Mouse (Mus musculus) megakaryocyte-erythroid progenitor cell, adult 5 weeks (primary cell): ENCODE measurements around the gene Lrrc56. TPM values are rescaled to one million over a fixed set of nuclear protein-coding genes. Genes with fewer than 3 reads are reported as not detected.

ENCODE experiments used
- polyA plus RNA-seq: library from polyadenylated mRNA; stranded (reverse); fragments of >175 nt; gene quantifications from 2 replicates; pipeline ENCODE4 v1.2.3, GENCODE M21; 2012

Lrrc56 gene
- 6.8 and 8.0 TPM in 2 replicates for polyA plus RNA-seq

DNA sequence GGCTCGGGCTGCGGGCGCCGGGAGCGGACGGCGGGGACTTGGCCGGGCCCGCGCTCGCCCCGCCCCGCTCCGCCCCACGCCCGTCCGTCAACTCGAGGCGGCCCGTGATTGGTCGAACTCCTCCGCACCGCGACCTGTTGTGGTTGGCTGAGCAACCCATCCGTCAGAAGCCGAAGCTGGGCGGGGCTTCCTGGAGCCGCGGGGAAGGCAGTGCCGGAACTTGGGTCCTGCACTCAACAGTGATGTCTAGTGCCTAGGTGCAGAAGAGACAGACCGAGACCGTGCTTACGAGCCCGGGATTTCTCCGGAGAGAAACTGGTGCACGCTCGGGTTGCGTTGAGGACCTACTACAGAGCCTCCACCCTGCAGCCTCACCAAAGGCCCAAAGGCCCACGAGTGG is at the start of gene Lrrc56, which contains the start of gene Hras:
Gene Lrrc56 (plus strand): TSS at position 210 of the 400 bp plus-strand sequence.
Gene Hras (minus strand): TSS at position 58 of the 400 bp plus-strand sequence.

DNA sequence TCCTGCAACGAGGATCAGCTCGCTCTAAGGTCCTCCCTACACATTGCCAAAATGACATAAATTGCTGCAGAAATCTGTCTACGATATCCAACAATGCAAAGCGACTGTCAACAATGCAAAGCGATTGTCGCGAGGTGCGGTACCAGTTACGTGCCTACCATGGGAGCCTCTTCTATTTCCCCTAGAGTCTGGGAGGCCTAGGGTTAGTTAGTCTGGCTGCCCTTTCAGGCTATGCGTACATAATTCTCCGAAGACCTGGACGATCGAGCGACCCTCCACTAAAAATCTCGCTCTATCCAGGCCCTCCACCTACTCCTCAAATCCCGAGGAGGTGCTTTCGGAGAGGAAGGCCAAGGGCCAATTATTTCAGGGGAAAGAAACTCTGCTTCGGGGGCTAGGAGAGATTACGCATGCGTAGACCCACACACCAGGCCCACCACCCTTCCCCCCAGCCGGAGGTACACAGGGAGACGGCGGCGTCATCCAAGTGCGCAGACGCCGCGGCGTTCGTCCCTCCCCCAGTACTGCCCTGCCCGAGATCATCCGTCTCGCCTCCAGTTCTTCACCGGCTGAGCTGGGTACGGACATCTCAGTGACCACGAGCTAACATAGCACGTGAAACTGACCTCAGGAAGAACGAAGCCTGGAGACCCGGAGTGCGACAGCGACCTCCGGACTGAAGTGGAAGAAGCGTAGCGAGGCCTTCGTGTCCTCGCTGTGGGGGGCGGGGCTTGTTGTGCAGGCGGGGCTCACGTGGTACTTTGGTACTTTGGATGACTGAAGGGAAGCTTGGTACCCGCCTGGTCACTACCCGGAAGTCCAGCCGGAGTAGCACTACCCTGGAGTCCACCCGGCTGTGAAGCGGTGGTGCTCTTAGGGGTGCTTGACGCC is 21.6 kb upstream of the Lrrc56 start, which contains the start of gene Rnh1:
Gene Rnh1 (minus strand): TSS at position 742 of the 891 bp plus-strand sequence.

DNA sequence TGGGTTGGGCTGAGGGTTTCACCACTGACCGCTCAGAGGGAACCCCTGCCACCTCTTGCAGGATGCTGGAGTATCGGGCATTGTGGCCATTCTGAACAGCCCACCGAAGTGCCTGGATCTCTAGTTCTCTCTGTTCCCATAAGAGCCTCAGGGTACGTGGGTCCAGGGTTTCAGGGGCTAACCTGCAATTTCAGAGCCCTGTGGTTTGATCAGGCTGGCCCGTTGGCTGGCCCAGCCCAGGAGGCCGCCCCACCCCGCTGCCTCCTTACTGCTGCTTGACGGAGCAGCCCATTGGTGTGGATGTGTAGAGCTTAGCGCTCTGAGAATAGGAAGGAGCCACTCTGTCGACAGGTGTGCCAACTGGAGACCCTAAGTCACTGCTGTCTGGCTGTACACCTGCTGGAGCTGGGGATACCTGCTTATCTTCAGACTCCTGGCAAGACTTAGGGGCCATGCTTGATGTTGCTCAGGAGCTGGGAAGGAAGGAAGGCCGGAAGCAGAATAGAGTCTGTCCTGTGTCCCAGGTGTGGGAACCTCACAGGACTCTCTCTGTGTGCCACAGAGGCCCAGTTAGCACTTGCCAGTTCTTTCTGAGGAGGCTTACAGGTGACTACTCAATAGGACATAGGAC is 19.8 kb downstream of the Lrrc56 start, which contains the start of gene Lmntd2:
Gene Lmntd2 (minus strand): TSS at position 476 of the 631 bp plus-strand sequence.

DNA sequence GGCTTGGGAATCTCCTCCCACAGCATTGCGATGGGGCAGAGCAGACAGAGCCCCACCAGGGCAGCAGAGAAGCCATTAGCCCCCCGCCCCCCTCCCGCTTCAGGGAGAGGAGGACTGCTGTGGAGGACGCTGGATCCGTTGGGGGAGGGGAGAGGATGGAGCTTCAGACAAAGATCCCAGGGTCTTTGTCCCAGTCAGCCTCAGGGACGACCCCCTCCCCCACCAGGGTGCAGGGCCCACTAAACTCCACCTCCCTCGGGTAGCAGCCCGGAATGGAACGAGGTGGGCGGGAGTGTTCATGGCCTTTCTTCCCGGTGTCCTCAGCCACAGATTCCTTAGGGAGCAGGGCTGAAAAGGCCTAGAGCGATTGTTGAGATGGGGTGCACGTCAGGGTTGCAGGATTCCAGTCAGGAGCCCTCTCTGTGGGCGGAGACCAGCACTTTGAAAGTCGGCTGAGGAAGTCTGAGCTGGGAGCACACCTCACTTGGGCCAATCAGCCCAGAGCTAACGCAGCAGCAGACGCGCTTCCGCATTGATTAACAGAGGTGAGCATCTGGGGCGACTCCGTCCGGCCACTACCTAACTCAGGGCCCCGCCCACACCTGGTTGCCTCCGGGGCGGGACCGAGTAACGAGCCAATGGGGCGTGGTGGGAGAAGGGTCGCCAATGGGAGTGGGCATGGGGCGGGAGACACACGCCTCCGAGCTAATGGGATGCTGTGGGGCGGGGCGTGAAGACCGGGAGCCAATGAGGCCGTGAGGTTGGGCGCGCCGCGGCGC is 21.3 kb downstream of the Lrrc56 start, which contains the start of gene Rassf7:
Gene Rassf7 (plus strand): TSS at position 760 of the 779 bp plus-strand sequence.

DNA sequence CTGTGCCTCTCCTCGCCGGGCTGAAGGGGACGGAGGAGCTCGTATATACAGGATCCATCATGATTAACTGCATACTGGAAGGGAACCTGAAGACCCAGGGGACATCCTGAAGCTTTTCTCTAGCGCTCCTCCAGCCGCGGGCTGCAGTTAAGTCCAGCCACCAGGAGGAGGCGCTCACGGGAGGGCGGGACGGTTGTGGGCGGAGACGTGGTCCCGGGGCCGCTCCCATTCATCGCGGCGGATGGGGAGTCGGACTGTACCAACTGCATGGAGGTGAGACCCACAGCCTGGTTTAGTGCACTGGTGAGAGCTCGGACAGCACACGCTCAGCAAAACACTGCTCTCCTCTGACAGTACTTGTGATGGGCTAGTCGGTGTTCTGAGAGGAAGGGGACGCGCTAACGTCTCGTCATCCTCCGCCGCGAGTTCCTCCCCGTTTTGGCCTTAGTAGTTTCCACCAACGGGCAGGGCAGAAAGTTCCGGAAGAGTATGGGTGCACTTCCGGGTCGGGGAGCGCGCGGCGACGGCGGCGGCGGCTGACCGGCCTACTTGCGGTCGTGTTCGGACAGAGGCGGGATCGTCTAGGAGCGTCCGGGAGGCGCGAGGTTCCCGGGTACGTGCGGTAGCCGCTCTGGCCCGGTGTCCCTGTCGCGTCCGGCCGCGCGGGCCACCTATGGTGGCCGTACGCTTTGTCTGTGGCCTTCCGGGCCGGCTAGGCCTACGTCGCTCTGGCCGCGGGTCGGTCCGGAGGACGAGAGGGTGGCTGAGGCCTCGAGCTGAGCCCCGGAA is 34.5 kb downstream of the Lrrc56 start, which contains the start of gene Phrf1:
Gene Phrf1 (plus strand): TSS at position 506 of the 789 bp plus-strand sequence.

Other genes with a start within 250 kb of the Lrrc56 start
- gene Ifitm5, start 243.9 kb upstream of the Lrrc56 start, polyA plus RNA-seq: 0.30 and 0.40 TPM in 2 replicates
- gene Gm45717, start 238.2 kb upstream of the Lrrc56 start, polyA plus RNA-seq: not detected in 2 replicates
- 395 and 470 TPM in 2 replicates for gene Ifitm2, start 238.2 kb upstream of the Lrrc56 start, polyA plus RNA-seq
- 21.2 and 24.3 TPM in 2 replicates for gene Ifitm1, start 226.9 kb upstream of the Lrrc56 start, polyA plus RNA-seq
- gene Ifitm3, start 183.4 kb upstream of the Lrrc56 start, polyA plus RNA-seq: 34.6 and 44.1 TPM in 2 replicates
- gene Ifitm6, start 176.2 kb upstream of the Lrrc56 start, polyA plus RNA-seq: 2.4 and 4.7 TPM in 2 replicates
- gene Gm17387, start 165.0 kb upstream of the Lrrc56 start, polyA plus RNA-seq: not detected in 2 replicates
- 5.3 and 7.4 TPM in 2 replicates for gene B4galnt4, start 133.1 kb upstream of the Lrrc56 start, polyA plus RNA-seq
- 5.2 and 6.1 TPM in 2 replicates for gene Pkp3, start 115.9 kb upstream of the Lrrc56 start, polyA plus RNA-seq
- gene Sigirr, start 93.6 kb upstream of the Lrrc56 start, polyA plus RNA-seq: 25.0 and 28.0 TPM in 2 replicates
- not detected in 2 replicates for gene Ano9, start 76.4 kb upstream of the Lrrc56 start, polyA plus RNA-seq
- gene Ptdss2, start 71.8 kb upstream of the Lrrc56 start, polyA plus RNA-seq: 57.1 and 69.8 TPM in 2 replicates
- 24.0 and 25.0 TPM in 2 replicates for gene Rnh1, start 21.3 kb upstream of the Lrrc56 start, polyA plus RNA-seq
- gene Hras, start 152 bp upstream of the Lrrc56 start, polyA plus RNA-seq: 41.0 and 48.4 TPM in 2 replicates
- gene Lmntd2, start 19.9 kb downstream of the Lrrc56 start, polyA plus RNA-seq: 0.20 and 0.49 TPM in 2 replicates
- gene Rassf7, start 21.7 kb downstream of the Lrrc56 start, polyA plus RNA-seq: 13.1 and 15.1 TPM in 2 replicates
- gene Phrf1, start 34.6 kb downstream of the Lrrc56 start, polyA plus RNA-seq: 130 and 156 TPM in 2 replicates
- gene Irf7, start 72.3 kb downstream of the Lrrc56 start, polyA plus RNA-seq: 47.5 and 78.3 TPM in 2 replicates
- 0.04 TPM in 1 of 2 replicates, not detected in the other for gene Cdhr5, start 82.6 kb downstream of the Lrrc56 start, polyA plus RNA-seq
- not detected in 2 replicates for gene Sct, start 85.0 kb downstream of the Lrrc56 start, polyA plus RNA-seq
- gene Drd4, start 97.8 kb downstream of the Lrrc56 start, polyA plus RNA-seq: 0.03 TPM in 1 of 2 replicates, not detected in the other
- 77.8 and 93.7 TPM in 2 replicates for gene Deaf1, start 133.5 kb downstream of the Lrrc56 start, polyA plus RNA-seq
- gene Tmem80, start 133.6 kb downstream of the Lrrc56 start, polyA plus RNA-seq: 11.4 and 11.9 TPM in 2 replicates
- gene Eps8l2, start 144.7 kb downstream of the Lrrc56 start, polyA plus RNA-seq: 0.39 and 1.3 TPM in 2 replicates
- 342 and 397 TPM in 2 replicates for gene Taldo1, start 198.0 kb downstream of the Lrrc56 start, polyA plus RNA-seq
- gene Gatd1, start 220.0 kb downstream of the Lrrc56 start, polyA plus RNA-seq: 8.0 and 12.4 TPM in 2 replicates
- gene Cend1, start 235.3 kb downstream of the Lrrc56 start, polyA plus RNA-seq: not detected in 2 replicates
- 79.5 and 83.9 TPM in 2 replicates for gene Slc25a22, start 243.7 kb downstream of the Lrrc56 start, polyA plus RNA-seq
- 53.9 and 66.7 TPM in 2 replicates for gene Pidd1, start 249.9 kb downstream of the Lrrc56 start, polyA plus RNA-seq